Mouse (Mus musculus): ENCODE data around the gene Slc35f5.

Slc35f5 gene

GRCm38 (mm10) chr1:125574219-125574618 is 13.8 kb downstream of the Slc35f5 start:
- DNase-seq (ENCODE audit: low spot score in 2 of 2) = no peak

GRCm38 (mm10) chr1:125575458-125576114 is 15.2 kb downstream of the Slc35f5 start:
- DNase-seq (ENCODE audit: low spot score in 2 of 2) = peak; percentile 44 to 52

DNA sequence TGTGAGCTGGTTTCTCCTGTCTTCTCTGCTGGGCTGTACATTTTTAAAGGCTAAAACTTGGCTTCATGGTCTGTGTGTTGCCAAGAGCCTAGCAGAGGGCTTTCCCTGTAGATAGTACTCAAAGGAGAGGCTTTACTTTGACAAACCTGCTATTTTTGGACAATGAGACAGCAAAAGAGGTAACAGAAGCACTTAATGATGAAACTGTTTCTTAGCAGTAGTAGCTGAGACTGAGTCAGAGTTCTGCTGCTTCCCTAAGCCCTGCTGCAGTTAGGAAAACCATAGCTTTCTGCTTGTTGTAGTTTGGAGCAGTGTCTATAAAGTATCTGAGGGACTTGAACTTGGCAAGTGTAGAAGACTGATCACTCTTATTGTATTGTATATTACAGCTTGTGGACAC is 16.6 kb downstream of the Slc35f5 start:
- no peak for DNase-seq (ENCODE audit: low spot score in 2 of 2)

GRCm38 (mm10) chr1:125578091-125578490 is 17.7 kb downstream of the Slc35f5 start:
- peak; percentile 25 to 27 for DNase-seq (ENCODE audit: low spot score in 2 of 2)

DNA sequence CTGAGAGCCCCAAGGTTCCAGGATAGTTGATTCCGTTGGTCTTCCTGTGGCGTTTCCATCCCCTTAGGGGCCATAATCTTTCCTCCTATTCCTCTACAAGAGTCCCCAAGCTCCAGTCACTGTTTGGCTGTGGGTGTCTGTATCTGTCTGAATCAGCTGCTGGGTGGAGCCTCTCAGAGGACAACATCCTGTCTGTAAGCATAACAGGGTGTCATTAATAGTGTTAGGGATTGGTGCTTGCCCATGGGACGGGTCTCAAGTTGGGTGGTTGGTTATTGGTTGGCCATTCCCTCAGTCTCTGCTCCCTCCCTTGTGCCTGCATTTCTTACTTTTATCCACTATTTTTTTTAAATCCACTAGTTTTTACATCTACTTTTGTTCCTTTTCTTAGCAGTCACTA is 20.7 kb downstream of the Slc35f5 start:
- no peak for DNase-seq (ENCODE audit: low spot score in 2 of 2)

DNA sequence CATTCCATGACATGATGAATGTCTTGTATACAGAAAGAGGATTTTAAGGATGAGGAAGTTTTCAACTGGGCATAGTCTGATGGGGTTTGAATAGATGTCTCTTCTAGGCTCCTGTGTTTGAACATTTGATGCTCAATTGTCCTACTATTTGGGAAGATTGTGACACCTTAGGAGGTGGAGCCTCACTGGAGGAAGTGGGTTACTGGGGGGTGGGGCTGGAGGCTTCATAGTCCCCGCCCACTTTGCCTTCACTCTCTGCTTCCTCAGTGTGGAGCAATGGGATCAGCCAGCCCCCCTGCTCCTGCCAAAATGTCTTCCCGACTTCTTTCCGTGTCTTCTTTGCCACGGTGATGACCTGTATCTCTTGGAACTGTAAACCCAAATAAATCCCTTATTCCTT is 43.2 kb downstream of the Slc35f5 start:
- no peak for DNase-seq (ENCODE audit: low spot score in 2 of 2)

DNA sequence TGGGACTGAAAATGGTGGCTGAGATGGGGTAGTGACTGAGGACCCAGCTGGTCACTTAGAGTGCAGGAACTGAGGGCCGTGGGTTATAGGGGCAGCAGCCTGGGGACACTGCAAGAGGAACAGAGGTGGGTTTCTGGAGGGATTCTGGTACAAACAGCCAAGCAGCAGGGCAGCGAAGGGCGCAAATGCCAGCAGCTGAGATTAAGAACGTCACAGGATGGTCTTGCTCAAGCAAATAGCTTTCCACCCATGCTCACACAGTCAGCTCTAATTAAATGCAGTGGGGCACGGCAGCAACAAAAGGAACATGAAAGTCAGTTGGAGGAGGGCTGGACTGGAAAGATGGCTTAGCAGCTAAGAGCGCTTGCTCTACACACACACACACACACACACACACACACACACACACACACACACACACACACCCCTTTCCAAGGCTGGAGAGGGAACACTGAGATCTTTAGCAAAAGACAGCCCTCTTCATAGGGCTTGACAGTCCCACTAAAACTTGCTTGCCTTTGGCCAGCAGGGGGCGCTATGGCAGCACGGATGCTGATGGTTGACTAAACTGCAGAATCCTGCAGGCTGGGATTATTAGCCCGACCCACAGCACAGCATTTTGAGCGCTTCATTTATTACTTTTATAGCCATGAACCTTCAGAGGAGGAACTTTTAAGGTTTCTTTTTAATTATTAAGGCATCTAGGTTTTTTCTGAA is 46.9 kb downstream of the Slc35f5 start:
- DNase-seq (ENCODE audit: low spot score in 2 of 2) = peak; percentile 36 to 73

GRCm38 (mm10) chr1:125624376-125625076 is 64.1 kb downstream of the Slc35f5 start:
- DNase-seq (ENCODE audit: low spot score in 2 of 2) = no peak

GRCm38 (mm10) chr1:125639501-125640253 is 79.3 kb downstream of the Slc35f5 start:
- peak in 1 of 2 experiments; percentile 33 for DNase-seq (ENCODE audit: low spot score in 2 of 2)

DNA sequence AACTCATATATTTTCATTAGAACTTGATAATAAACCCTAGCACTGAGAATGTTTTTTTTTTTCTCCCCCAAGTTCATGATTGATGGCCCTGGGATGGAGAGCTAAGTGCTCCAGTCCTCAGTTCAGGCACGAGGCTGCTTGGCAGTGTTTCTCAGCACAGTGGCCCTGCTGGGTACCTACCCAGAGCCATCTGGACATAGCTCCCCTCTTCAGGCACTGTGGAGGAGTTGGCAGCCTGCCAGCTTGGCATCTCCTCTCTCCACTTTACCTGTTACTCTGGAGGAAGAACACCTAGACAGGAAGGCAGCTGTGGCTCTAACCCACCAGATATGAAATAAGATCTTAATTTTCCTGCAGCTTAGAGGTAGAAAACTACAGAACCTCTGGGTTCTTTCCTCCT is 83.2 kb downstream of the Slc35f5 start:
- no peak for DNase-seq (ENCODE audit: low spot score in 2 of 2)

Data from heart, adult 9 months (tissue).